Mouse (Mus musculus) neutrophil, adult 5-6 weeks (primary cell): ENCODE measurements around the gene Kcnj12. TPM values are rescaled to one million over a fixed set of nuclear protein-coding genes. Genes with fewer than 3 reads are reported as not detected.

ENCODE experiments used
- ATAC-seq: fragments of 151-379, 151-347 bp; 2 replicates; pipeline ENCODE4 v1.8.0; 2017; ENCODE audit warnings: mild to moderate bottlenecking, moderate TSS enrichment; ENCODE audit not compliant: insufficient number of reproducible peaks, poor library complexity, low FRiP score, severe bottlenecking; ENCODE audit errors: extremely low read depth
- total RNA-seq: library from RNA; stranded (forward); fragments of 200-1000 nt; gene quantifications from 2 replicates; pipeline ENCODE4 v1.2.3, GENCODE M21; 2017

Gene Kcnj12
- total RNA-seq, 1 experiment from 2014 or later: not detected

DNA sequence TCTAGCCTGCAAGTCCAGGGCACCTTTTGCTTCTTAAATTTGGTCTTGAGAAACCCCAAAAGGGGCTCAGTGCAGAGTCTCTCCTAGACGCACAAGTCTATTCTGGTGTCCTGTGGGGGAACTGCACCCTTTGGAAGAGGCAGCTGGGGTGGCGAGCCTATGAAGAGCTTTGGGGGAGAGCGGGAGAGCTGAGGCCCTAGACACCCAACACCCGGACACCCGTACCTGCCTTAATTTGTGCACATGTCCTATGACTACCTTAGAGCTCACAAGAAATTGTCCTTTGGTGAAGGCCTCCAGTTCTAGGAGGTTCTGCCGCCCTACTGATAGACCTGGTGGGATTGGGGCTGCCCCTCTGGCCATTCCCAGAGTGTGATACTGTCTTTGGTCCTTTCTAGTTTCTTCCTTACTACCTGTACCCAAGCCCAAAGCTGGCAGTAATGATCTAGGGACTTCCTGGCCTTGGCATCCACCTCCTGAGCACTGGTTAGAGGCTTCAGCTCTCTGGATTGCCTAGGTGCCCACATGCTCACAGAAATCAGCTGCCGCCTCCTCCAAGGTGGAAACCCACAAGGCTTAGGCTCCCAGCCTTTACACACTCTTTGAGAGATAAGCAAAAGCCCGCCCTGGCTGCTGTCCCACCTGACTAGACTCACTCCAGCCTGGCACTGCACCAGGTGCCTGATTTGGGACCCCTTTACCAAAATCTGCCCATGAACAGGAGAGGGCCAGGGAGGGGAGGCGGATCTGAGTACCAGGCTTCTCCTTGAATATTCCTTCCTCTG, 1.2 kb downstream of the Kcnj12 start:
- no peak for ATAC-seq

DNA sequence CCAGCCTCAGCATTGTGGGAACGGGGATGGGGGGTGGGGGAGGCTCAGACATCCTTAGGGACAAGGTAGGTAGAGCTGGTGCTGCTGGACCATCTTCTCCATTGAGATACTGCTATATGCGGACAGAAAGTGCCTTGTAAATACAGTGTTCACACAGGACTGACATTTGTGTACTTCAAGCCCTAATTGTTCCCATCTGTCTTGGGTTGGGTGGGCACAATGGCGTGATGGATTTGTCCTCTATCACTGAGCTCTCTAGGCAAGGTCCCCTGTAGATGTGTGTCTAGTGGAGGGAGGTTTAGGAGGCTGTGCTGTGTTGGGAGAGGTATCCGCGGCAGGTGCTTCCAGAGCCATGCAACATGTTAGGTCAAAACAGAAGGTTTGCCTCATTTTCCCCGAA, 2.0 kb downstream of the Kcnj12 start:
- ATAC-seq: no peak

DNA sequence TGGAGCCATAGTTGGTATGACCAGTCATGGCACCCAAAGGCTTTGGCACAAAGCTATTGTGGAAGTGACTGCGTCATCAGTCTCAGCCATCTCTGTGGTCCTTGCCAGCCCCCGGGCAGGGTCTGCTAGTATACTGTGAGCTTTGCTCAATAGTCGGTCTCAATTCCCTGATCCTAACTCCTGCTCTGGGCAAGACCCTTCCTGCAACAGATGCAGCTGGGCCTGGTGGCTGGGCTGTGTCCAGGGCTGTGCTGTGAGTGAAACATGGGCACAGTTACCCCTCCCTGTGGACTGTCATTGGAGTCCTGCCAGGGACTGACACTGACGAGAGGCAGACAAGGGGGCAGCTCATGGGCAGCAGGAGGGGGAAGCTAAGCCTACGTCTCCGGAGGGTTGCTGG, 2.6 kb downstream of the Kcnj12 start:
- no peak for ATAC-seq

DNA sequence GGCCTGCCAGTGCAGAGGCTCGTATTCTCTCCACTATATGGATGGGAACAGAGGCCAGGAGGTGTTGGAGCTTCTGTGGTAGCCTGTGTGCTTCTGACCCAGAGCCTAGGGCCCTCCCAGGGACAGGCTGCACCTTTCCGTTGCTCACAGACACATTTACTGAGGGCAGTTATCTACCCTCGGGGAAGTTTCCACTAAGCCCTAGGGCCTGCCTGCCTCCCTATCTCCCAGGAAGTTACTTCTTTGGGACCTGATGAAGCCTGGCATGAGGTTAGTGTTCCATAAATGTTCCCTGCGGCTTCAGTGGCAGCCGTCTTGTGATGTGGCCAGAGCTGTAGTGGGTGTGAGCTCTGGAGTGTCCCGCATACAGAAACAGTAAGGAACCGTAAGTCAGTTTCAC, 3.2 kb downstream of the Kcnj12 start:
- no peak for ATAC-seq

DNA sequence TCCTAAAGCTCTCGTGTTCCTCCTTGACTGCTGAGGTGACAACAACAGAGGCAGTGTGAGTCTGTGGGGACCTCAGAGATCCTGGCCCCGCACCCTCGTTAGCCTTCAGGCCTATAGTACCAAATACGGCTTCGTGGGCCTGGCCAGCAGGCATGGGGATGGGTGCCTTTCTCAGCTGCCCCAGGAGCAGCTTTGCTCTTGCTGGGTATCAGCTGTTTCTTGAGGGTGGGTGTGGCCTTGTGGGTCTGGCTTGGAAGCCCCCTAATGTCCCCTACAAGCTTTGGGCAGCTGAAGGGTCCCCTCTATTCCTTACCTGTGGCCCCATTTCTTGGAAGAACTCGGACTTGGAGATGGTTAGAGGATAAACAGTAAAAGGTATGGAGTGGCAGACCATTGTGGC, 4.0 kb downstream of the Kcnj12 start:
- no peak for ATAC-seq

DNA sequence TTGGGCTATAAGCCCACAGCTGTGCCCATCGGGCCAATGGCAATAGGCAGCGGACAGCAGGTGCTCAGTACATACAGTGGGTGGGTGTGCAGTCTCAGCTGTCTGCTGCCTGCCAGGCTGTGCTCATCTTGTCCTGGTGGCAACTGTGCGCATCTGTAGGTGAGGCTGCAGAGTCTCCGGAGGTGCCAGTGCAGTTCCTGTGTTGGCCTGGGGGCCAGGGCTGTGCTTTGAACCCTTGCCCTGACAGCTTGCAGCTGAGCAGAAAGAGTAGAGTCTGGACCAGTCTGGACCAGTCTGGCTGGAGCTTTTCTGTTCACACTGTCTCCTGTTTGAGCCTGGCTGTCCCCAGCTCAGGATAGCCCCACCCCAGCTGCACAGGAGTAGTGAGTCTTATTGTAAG, 4.8 kb downstream of the Kcnj12 start:
- ATAC-seq: no peak

DNA sequence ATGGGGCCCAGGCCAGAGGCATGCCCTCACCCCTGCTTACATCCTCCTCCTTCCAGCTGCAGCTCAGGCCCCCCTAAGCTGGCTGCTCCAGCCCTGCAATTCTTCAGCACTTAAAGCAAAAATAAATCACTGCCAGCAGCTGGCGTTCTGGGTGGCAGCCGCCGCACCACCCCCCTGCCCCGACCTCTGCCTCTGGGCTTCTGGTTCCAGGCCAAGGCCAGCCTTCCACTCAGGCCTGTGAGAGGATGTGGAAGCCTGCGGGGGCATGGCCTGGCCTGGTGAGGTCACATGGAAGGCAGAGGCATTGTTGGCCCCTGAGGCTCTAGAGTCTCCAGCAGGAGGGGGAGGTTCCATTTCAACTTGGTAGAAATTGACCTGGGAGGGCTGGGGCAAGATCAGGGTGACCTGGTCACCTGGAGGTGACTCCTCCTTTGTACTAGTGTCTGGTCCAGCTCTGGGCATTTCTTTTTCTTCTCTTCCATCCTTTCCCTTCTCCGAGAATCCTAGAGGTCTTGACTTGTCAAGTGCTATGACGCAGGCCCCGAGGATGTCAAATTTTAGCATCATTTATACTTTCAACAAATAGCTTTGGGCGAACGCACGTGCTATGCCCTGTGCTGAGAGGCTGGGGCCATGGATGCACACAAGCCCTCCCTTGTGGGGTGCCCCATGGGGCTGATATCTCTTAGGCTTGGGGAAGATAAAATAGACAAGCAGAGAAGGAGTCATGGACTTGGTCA, 6.0 kb downstream of the Kcnj12 start:
- no peak for ATAC-seq

DNA sequence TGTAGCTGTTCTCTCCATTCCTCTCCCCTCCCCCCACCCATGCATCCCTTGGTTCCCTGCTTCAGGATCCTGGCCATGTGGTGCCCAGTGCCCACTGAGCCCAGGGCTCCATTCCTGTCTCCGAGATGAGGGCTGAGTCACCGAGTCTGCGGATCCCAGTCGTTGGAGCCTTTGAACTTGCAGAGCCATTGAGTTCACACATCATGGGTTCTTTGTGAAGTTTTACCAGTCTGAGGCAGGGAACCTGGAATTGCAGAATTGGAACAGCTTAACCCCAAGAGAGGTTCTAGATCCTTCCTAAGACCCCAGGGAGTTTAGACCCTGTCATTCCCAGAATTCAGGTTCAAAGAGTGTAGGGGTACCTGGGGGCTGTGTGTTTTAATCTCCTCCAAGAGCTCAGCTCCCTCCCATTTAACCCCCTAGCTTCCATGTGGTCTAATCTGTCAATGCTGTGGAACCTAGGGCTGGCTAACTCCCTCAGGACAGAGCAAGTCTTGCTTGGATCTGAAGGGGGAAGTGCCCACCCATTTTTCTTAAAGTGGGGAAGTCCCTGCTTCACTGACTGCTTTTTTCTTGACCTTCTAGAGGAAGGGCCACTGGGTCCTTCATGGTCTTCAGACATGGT, 6.9 kb downstream of the Kcnj12 start:
- no peak for ATAC-seq

DNA sequence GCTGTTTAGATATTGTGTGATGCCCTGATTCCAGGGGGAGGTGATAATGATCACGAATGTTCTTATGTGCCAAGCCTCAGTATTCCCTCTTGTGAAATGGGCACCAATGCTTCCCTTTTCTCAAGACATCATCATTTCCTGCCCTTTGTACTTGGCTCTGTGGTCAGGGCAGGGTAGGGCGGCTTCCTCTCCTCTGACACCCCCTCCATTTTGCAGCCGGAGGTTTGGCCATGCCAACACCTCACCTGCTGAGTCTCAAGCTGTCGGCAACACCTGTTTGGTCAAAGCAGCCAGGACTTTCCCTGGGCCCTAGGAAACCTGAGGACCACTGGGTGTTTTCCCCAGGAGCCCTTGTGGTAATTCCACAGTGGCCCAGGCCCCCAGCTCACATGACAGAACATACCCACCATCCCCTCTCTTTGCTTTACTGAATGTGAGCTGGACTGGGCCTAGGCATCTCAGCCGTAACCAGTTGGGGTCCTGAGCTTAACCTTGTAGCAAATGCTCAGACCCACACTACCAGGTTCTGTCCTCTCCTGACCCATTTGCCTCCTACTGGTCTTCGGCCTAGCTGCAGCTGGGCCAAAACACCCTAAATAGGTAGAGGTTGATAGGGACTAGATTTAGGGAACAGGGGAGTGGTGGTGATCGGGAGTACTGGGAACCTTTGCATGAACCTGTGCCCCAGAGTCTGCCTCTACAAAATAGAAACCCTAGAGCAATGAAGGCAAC, 7.7 kb downstream of the Kcnj12 start:
- peak; percentile 71 for ATAC-seq

DNA sequence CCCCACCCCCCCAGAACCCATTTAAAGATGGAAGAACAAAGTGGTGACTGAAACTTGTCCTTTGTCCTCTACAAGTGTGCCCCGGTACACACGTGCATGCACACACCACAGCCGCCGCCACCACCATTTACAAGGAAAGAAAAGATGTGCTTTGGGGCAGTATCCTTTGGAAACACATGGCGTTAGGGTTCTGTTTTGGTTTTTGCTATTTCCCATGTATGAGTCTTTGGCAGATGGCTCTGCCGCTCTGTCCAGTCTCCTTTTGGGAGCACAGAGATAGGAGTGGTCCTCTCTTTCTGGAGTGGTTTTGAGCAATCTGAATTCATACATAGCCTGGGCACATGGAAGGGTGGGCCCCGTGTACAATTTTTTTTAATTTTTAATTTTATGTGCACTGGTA, 8.8 kb downstream of the Kcnj12 start:
- no peak for ATAC-seq

DNA sequence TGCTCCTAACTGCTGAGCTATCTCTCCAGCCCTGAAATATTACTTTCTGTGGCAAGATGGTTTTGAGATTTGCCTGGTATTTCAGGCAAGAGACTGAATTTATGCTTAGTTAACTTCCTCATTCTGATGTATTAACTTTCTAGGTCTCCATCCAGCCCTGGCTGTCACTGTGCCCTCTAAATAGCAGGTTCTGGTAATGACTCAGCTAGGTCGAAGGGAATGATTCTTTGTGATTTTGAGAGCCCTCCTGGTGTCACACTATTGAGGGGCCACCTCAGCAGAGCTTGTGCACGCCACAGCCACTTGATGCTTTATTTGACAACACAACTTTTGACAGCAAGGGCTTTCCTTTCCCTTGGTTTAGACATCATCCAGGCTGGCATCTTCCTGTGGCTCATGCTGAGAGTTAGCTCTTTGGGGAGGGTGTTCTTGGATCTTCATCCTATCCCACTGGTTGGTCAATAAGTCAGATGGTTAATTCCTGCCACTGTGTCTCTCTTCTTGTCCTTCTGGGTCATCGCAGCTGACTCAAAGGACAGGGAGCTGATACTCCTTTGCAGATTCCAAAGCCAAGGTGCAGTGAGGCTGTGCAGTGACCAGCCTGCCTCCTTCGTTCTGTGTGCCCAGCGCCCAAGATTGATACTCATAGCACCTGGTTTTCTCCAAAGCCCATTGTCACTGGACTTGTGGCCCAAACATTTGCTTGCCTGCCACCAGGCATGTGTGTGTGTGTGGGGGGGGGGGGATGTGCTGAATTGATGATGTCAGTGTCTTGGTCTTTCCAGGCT, 9.5 kb downstream of the Kcnj12 start:
- no peak for ATAC-seq

DNA sequence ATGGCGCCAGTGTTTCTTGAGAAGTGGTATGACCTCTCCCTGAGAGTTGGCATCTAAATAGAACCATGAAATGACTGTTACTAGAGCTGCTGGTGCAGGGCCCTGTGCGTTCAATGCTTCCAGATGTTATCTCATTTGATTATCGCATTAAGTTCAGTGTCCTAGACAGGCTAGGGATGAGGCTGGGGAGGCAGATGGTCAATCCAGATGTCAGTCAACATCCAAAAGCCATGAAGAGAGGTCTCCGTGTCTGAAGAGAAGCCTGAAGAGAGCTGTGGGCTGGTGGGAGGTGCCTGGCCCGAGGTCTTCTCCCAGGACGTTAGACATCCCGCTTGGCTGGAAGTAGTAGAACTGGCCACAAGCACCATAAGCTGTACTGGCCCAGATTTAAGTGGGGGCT, 10.1 kb downstream of the Kcnj12 start:
- ATAC-seq: no peak

DNA sequence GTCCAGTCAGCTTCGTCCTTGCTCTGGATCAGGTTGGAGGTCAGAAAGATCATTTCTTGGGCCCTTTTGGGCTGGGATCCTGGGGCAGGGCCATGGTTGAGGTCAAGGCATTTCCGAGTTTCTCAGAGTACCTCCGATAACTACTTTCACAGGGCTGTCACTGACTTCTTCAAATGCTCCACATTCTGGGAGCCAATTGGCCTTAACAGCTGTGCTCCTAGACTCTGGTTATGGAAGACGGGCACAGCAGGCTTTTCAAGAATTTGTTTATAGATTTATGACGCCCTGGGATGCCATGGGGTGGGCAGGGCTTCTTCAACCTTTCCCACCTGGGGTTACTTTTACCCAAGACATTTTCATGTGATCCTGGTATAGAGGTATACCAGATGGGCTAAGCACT, 10.8 kb downstream of the Kcnj12 start:
- no peak for ATAC-seq

DNA sequence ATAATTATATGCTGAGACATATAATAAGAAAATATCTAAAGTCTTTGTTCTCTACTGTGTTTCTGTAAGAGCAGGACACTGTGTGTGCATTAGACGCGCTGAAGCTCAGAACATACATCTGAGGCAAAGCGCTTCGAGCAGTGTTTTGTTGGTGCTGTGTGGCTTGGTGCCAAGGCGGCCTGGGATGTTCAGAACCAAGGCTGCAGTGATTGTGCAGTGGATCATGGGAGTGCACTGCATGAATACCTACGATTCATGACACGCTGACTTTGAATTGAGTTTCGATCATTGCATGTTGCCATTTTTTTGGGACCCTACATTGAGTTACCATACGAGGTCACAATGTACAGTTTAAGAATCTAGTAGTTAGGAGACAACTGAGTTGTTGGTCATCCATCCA, 14.3 kb downstream of the Kcnj12 start:
- no peak for ATAC-seq

DNA sequence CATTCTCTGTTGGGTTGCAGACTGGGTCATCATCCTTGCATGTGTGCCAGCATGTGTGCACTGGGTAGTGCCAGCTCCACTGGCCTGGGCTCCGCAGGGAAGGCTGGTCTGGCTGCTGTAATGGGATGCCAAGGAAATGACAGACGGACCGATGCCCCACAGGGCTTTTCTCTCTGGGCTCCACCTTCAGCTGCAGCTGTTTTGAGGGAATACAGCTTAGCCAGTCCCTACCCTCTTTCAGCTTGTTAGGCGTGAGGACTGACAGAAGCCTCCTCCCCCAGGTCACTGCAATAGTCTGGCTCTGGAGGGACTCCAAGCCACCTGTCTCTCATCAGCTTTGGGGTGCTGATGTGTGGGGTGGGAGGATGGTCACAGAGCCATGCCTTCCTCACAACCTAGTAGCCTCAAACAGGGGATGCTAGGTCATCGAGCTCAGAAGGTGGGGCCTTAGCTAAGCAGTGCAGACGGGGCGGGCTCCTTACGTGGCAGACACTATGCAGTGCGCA, 16.0 kb downstream of the Kcnj12 start:
- ATAC-seq: peak; percentile 5; the same call in 1 of the 2 replicates

DNA sequence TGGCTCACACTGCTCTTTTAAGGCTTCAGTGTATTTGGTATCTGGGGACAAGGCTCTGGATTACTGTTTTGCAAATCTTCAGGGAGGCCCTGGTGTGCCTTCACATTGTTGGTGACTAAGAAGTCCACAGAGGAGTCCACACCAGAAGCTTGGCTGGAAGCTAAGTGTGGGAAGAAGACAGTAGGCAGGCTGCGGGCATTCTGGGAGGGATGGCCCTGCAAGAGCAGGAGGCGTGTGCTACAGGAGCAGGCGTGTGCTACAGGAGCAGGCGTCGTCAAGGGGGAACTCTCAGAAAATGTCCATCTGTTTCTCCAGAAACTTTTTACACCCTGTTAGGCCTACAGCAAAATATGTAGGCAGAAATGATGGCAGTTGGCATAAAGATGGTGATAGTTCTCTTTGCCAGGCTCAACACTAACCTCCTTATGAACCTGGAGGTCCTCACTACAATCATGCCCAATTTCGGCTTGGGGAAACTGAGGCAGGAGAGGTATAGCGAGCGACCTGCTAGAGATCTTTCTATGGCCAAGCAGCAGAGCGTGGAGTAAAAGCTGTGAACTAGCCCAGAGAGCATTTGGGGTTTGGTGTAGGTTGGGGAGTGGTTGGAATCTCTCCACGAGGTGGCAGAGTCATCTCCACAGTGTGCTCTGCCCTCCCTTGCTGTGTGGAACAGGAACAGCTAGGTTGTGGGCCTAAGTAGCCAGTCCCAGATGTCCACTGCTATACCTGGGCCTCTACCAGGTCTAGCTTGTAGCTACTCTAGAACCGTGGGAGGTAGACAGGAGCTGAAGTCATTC, 18.7 kb downstream of the Kcnj12 start:
- no peak for ATAC-seq

DNA sequence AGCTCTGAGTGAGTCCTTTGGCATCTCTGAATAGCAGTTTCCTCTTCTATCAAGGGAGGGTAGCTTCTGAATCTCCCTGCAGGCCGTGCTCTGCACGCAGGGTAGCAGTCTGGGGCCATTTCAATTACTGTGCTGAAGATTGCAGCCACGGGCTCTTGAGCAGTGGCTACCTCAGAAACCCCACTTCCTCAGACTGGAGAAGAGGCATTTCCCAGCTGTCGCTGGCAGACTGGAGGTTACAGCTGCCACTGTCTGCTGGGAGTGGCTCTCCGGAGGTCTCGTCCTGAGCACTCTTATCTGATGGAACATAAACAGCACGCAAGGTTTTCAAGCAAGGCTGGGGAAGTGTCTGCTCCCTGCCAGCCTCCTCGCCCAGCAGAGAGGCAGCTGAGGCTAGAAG, 20.2 kb downstream of the Kcnj12 start:
- no peak for ATAC-seq
